Mouse (Mus musculus) induced T-regulatory cell, adult 2 months (primary cell): ENCODE measurements around the gene Olfr96.
A peak's percentile ranks its signal among the peaks of the same experiment; 100 is the strongest.
"Not testable (repeated sequence)": the region's sequence is repeated elsewhere in the genome, so short reads cannot be mapped to it uniquely, and the experiment has no call there.

Experiments used
- DNase-seq: peaks from one replicate; pipeline ENCODE4 v3.0.0-alpha.2; 2012; ENCODE audit warnings: low read depth

The Olfr96 gene

GRCm38 (mm10) chr17:37219846-37220245 is at the start of gene Olfr96:
Gene Olfr96, plus strand, starts transcription at chr17:37220146.
- DNase-seq = no peak

GRCm38 (mm10) chr17:37185474-37185873 is 34.5 kb upstream of the Olfr96 start:
- DNase-seq = peak; percentile 10

DNA sequence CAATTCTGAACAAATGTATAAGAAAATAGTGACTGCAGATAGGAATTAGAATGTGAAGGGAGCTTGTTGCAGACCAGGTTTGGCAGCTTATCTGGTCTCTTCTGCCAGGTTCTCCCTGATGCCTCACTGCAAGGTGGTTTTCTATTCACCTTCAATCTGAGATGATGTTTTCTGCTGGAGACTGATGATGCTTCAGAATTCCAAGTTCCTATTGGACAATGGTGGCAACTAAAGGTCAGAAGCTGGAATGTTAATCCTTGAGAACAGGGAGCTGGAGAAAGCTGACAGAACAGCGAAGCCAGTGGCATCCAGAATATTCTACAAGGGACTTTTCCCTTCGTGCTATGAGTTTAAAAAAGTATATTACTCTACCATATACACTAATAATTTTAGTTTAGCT is 29.2 kb upstream of the Olfr96 start:
- DNase-seq = peak; percentile 8

DNA sequence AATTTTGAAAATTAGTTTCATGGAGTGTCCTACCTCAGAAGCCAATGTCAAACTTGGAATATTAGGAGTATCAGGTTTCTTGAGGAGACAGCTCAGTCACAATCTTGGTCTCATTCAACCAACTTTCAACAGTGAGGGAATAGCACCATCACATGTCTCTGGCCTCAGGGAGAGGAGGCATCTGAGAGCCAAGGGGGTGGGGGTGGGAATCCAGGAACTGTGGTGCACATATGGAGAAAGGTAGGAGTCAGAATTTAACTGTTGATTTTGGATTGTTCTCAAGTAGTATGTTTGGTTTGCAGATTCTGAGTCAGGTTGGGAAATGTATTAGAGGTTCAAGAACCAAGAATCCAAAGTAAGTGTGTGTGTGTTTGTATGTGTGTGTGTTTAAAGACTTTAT is 26.9 kb upstream of the Olfr96 start:
- DNase-seq = no peak

DNA sequence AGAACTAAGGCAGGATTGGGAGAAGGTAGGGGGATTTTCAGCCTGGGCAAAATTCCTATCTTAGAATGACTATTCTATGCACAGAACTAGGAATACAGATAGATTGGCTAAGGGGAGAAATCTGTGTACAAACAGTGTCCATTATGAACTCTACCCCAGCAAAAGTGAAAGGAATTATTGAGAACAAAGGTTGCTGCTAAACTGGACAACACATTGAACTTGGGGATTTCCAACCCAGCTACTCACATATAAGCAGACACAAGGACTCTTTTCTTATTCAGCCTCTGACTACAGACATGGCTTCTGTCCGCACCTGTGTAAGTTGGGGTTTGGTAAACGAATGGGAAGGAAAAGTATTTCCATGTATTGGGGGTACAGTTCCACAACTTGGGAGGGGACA is 26.3 kb upstream of the Olfr96 start, which contains the start of gene Ubd:
Ubd (plus strand) TSS at position 237 of the 400 bp plus-strand sequence.
- DNase-seq = no peak

GRCm38 (mm10) chr17:37194782-37195181 is 25.2 kb upstream of the Olfr96 start:
- DNase-seq = no peak

GRCm38 (mm10) chr17:37196845-37197724 is 22.9 kb upstream of the Olfr96 start:
- no peak for DNase-seq

GRCm38 (mm10) chr17:37200894-37201293 is 19.1 kb upstream of the Olfr96 start, which contains the start of gene Olfr94:
Gene Olfr94, minus strand, starts transcription at chr17:37200994.
- no peak for DNase-seq

DNA sequence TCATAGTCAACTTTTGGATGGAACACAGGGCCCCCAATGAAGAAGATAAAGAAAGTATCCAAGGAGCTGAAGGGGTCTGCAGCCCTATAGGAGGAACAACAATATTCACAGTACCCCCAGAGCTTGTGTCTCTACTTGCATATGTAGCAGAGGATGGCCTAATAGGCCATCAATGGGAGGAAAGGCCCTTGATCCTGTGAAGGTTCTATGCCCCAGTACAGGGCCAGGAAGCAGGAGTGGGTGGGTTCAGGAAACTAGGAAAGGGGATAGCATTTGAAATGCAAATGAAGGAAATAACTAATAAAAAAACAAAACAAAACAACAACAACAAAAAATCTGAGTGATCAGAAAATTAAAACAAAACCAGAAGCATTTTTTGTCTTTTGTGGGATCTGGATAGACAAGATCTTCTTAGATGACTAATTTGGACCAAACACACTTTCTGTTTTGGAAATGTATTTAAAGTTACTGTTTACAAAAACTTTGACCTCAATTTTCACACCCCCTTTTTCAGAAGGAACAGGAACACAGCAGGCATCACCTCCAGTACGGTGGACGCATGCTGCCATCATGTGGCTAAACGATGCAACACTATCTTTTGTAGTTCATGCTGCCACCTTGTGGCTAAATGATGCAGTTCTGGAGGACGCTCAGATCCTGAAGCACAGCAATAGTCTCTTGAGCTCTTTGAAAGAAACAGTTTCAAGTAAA is 16.6 kb upstream of the Olfr96 start:
- peak; percentile 86 for DNase-seq

DNA sequence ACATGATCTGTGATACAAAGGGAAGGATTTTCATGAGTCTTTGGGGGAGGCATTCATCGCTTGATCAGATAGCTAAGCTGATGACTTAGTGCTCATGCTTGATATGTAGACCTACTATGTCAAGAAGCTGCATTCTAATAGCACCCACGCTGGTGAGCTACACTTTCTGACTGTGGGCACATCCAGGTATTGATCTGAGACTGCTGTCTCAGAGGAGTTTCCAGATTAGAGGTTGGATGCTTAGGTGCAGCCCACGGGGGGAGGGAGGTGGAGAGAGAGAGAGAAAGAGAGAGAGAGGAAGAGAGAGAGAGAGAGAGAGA is 16.1 kb upstream of the Olfr96 start:
- no peak for DNase-seq

- DNase-seq = no peak
These were observed 8.8 kb upstream of the Olfr96 start for GRCm38 (mm10) chr17:37210884-37211768.

DNA sequence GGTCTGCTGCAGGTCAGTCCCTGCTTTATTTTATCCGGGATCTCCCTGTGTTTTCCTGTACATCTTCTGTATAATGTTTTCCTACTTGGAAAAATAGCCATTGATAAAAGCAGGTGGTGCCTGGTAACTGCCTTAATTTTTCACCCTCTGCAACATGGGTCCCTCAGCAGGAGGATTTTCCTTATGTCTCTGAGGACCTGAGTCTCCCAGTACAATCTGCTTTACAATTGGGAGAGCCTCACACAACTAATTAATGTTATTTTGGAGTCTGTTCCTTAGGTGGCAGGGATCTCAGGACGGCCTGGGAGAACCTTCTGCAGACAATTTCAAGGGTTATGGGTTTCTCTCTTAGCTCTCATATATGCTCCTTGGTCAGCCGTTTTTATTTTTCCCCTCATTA is 6.9 kb upstream of the Olfr96 start, which contains the start of gene Olfr95:
Olfr95 (minus strand) TSS at position 101 of the 400 bp plus-strand sequence.
- no peak for DNase-seq

- no peak for DNase-seq
These were observed 1.5 kb upstream of the Olfr96 start for GRCm38 (mm10) chr17:37218486-37218885.

DNA sequence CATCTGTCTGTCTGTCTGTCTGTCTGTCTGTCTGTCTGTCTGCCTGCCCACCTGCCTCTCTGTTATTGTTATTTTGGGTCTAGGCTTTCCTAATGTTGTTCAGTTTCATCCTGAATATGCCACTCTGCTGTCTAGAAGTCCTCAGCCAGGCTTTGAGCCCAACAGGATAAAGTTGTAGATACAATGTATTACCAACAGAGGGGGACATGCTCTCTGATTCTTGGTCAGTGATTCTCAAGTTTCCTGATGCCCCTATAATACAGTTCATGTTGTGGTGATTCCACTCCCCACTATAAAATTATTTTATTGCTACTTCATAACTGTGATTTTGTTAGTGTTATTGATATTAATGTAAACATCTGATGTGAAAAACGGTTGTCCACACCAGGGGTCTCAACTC is 1.9 kb downstream of the Olfr96 start:
- DNase-seq = no peak

DNA sequence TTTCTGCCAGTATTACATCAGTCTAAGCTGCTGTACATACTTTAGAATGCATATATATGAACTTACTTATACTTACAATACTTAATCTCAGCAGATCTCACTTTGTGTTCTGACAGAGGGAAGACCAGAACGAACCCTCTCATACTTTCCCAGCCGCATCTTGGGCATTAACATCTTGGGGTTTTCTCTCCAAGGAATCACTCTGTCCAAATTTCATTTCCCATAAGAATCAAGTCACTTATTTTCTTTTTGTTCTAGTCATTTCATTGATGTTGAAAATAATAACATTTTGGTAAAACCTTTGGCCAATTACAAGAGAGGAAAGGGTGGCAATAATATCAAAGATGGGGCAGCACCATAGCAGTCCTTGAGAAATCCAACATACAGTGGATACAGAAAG is 17.3 kb downstream of the Olfr96 start, which contains the start of gene Olfr97:
Olfr97 (minus strand) TSS at position 101 of the 400 bp plus-strand sequence.
- not testable (repeated sequence) for DNase-seq

DNA sequence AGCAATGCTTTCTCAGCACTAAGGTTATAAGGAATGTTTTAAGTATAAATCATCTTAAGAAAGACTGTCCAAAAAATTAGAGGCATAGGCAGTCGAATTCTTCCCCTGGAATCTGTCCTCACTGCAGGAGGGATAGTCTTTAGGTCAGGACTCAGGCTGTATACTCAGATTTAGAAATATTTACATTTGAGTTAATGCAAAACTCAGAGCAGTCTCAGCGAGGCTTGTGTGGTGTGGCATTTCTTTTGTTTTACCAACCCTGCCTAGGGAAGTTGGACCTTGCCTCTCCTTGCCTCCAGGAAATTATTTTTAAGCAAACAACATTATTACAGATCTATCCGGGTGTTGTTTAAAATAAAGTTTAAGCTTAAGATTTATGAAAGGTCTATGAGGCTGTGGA is 22.3 kb downstream of the Olfr96 start:
- DNase-seq = no peak

DNA sequence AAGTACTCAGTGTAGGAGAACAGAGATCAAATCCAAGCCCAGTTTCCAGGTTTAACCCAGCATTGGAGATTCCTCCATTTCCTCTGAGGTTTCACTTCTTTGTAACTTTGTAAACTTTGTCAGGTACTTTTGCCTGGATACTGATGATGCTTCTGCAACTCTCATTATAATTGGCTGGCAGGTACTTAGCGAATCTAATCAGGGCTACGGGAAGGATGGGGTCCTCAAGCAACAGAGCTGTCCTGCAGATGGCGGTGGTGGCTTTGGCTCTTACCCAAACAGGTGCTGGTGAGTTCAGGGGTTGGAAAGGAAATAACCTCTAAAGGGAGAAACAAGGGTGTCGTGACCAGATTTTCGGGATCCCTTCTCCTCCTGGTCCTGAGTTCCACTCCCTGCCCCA is 26.8 kb downstream of the Olfr96 start:
- DNase-seq = peak; percentile 85

- DNase-seq = no peak
These were observed 29.5 kb downstream of the Olfr96 start for GRCm38 (mm10) chr17:37249460-37249859.

DNA sequence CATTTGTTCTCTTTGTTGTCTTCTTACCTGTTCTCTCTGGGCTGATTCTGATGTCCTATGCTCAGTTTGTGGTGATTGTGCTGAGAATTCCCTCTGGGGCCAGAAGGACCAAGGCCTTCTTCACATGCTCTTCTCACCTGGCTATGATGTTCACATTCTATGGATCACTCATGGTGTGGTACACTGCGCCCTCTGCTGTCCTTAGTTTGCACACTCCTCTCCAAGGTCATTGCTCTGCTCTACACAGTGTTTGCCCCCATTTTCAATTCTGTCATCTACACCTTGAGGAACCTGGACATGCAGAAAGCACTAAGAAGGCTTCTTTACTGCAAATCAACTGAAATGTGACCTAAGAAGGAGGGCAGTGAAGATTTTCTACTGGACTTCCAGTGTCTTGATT is 30.6 kb downstream of the Olfr96 start:
- DNase-seq = peak; percentile 64

DNA sequence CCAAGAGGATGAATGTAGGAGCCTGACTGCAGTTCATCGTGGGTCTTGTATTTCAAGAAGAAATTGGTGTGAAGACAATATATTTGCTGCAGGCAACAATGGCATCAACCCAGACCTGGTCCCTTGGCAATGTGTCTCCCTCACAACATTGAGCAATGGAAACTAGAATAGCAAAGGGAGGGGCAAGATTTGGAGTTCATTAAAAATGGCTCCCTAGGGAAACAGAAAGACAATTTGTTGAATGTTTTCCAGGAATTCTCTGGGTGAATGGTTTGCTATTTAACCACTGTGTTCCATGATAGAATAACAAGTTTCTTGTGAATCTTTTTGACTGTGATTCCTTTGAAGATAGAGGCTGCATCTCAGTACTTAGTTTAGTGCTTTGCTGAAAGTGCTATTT is 43.7 kb downstream of the Olfr96 start, which contains the start of gene Olfr98:
Olfr98 (minus strand) TSS at position 124 of the 400 bp plus-strand sequence.
- DNase-seq = no peak

DNA sequence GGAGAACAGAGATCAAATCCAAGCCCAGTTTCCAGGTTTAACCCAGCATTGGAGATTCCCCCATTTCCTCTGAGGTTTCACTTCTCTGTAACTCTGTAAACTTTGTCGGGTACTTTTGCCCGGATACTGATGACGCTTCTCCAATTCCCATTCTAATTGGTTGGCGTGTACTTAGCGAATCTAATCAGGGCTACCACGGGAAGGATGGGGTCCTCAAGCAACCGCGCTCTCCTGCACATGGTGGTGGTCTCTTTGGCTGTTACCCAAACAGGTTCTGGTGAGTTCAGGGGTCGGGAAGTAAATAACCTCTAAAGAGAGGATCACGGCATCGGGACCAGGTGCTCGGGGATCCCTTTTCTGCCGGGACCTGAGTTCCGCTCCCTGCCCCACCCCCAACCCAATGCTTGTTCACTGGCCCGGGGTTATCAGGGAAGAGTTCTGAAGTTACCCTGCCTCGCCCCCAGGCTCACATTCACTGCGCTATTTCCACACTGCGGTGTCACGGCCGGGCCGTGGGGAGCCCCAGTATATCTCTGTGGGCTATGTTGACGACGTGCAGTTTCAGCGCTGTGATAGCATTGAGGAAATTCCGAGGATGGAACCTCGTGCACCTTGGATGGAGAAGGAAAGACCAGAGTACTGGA is 50.2 kb downstream of the Olfr96 start, which contains the start of gene H2-M3:
H2-M3 (plus strand) TSS at position 163 of the 644 bp plus-strand sequence.
- DNase-seq = peak; percentile 100
